Mouse (Mus musculus) hindlimb bud, embryonic 11.5 days (tissue): ENCODE measurements around the gene Cox6b1.

Experiments used
- DNase-seq: peaks from one replicate; pipeline ENCODE4 v3.0.0-alpha.2; 2012; ENCODE audit warnings: low read depth, low spot score; ENCODE audit errors: extremely low spot score

The Cox6b1 gene

DNA sequence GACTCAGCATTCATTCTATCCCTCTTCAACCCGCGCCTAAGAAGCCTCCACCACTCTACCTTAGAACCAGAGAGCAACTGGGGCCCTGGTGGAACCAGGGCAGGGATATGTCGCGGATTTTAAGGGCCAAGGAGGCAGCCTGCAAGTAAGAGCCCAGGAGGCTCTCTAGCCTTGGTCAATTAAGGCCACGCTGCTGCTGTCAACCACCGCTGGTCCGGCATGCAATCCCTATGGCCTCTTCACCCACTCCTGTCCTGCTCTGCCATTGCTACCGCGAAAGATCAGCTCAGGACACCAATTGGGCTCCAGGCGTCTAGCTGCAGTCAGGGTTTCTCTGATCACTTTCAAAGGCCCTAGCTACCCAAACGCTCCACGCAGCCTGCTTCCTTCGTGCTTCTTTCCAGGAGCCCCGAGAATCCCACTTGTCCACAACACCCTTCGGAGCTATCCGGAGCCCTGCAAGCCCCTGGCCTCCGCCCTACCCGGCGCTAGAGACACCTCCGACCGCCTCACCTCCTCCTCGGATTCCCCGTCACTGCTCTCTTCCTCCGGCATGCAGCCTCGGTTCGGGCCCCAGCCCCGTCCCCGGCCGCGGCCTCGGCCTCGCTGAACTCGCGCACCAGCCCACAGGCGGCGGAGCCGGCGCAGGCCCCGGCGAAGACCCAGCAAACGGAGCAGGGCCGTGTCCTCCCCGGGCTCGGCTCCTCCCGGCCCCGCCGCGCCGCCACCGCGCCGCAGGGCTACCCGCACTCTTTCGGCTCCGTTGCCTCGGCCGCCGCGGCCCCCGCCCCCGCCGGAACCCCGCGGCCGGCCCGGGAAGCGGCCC is 37.9 kb downstream of the Cox6b1 start:
- no peak for DNase-seq

DNA sequence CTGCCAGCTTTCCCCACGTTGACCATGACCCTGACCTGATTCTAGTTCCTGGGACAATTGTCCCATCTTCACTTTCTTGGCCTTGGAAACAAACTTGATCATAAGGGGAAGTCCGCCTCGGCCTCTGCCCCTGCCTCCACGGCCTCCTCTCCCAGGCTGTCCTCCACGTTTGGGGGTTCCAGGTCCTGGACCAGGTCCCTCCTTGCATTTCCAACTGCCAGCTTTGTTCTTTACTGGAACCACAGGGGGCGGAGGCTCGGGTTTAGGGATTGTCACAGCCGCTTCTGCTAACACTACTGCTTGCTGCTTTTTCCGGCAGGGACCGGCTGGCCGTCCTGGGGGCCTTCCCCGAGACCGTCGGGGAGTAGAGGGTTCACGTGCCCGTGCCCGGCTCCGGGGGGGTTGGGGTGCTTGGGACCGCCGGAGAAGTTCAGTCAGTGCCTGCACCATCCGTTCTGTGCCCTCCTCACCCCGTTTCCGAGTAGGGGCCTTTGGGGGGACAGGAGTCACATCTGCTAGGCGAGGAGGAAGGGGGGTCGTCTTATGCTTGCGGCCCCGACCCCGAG is 39.4 kb downstream of the Cox6b1 start:
- DNase-seq, result no peak

DNA sequence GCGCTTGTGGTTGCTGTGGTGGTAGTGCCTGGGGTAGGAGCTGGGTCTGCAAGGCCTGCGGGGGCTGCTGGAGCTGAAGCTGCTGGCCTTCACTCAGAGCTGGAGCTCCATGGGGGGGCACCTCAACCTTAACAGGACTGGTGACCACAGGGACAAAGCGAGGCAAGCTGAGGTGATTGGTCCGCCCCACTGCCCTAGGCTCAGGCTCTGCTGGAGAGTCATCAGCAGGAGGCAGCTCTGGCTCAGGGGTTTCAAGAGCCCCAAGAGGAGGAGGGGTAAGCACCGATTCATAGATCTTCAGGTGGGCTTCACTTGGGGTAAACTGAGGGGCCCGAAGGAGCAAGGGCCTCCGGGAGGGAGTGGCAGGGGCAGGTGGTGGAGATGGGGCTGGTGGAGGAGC is 40.8 kb downstream of the Cox6b1 start:
- DNase-seq, result no peak

- DNase-seq, result no peak
Observed at GRCm38 (mm10) chr7:30584339-30584738, 41.6 kb downstream of the Cox6b1 start.

- DNase-seq, result no peak
Observed at GRCm38 (mm10) chr7:30581547-30581946, 44.4 kb downstream of the Cox6b1 start.

- no peak for DNase-seq
Observed at GRCm38 (mm10) chr7:30579950-30580349, 46.0 kb downstream of the Cox6b1 start.

DNA sequence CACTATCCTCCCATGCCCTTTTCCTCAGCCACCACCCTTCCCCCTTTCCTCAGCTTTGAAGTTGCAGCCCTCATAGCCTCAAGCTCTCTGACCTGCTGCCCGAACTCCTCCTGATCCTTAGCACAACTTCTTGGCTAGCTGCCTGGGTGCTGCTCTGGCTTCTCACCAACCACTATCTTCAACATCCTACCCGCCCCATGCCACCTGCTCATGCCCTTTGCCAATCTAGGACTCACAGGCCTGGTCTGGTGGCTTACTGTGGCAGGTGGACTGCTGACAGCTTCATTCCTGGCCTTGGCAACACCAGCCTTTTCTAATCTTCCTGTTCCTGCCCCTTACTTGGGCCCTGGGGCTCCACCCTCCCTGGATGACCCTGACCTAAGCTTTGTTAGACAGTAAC is 53.0 kb downstream of the Cox6b1 start:
- no peak for DNase-seq

DNA sequence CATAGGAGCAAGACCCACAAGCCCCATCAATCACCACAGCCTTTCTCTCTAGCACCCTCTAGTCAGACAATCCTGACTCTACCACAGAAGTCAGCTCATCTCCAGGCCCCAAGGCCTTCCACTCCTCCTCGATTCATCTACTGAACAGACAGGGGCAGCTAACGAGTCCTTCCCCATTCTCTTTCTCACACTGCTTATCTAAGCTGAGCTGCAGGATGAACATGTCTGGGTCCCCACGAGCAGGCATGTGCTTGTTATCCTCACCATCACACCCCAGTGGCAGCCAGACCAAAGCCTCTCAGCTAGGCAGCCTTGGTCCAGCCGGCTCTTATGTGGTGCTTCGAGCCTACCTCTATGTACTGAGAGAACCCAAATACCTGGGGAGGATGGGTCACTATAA is 53.6 kb downstream of the Cox6b1 start:
- DNase-seq, result no peak

- no peak for DNase-seq
Observed at GRCm38 (mm10) chr7:30567555-30567954, 58.4 kb downstream of the Cox6b1 start.
